Mouse (Mus musculus): ENCODE data around the gene Tmem150c. TPM values are rescaled to one million over a fixed set of nuclear protein-coding genes. Genes with fewer than 3 reads are reported as not detected.
A peak's percentile ranks its signal among the peaks of the same experiment; 100 is the strongest.

Tmem150c gene
- polyA plus RNA-seq, 1 experiment: 23.2 TPM

- TF ChIP-seq CTCF (IDR thresholded peaks at IDR 0.05; ENCODE audit: borderline replicate concordance, extremely low read depth, insufficient read depth, insufficient read length): no peak
- TF ChIP-seq POLR2A (IDR thresholded peaks at IDR 0.05; ENCODE audit: borderline replicate concordance, extremely low read depth, insufficient read depth, insufficient read length, poor library complexity, severe bottlenecking): no peak
- DNase-seq (ENCODE audit: low read depth): peak; percentile 75
Measured at GRCm38 (mm10) chr5:100123283-100123682, 36.3 kb downstream of the Tmem150c start.

GRCm38 (mm10) chr5:100121170-100121569, 38.4 kb downstream of the Tmem150c start:
- no peak for DNase-seq (ENCODE audit: low read depth)
- TF ChIP-seq CTCF (IDR thresholded peaks at IDR 0.05; ENCODE audit: borderline replicate concordance, extremely low read depth, insufficient read depth, insufficient read length): no peak
- TF ChIP-seq POLR2A (IDR thresholded peaks at IDR 0.05; ENCODE audit: borderline replicate concordance, extremely low read depth, insufficient read depth, insufficient read length, poor library complexity, severe bottlenecking): no peak

- no peak for TF ChIP-seq CTCF (IDR thresholded peaks at IDR 0.05; ENCODE audit: borderline replicate concordance, extremely low read depth, insufficient read depth, insufficient read length)
- TF ChIP-seq POLR2A (IDR thresholded peaks at IDR 0.05; ENCODE audit: borderline replicate concordance, extremely low read depth, insufficient read depth, insufficient read length, poor library complexity, severe bottlenecking): no peak
- peak; percentile 80 for DNase-seq (ENCODE audit: low read depth)
Measured at GRCm38 (mm10) chr5:100120711-100121141, 38.9 kb downstream of the Tmem150c start.

- no peak for TF ChIP-seq POLR2A (IDR thresholded peaks at IDR 0.05; ENCODE audit: borderline replicate concordance, extremely low read depth, insufficient read depth, insufficient read length, poor library complexity, severe bottlenecking)
- TF ChIP-seq CTCF (IDR thresholded peaks at IDR 0.05; ENCODE audit: borderline replicate concordance, extremely low read depth, insufficient read depth, insufficient read length): no peak
- no peak for DNase-seq (ENCODE audit: low read depth)
Measured at GRCm38 (mm10) chr5:100119331-100119730, 40.3 kb downstream of the Tmem150c start.

DNA sequence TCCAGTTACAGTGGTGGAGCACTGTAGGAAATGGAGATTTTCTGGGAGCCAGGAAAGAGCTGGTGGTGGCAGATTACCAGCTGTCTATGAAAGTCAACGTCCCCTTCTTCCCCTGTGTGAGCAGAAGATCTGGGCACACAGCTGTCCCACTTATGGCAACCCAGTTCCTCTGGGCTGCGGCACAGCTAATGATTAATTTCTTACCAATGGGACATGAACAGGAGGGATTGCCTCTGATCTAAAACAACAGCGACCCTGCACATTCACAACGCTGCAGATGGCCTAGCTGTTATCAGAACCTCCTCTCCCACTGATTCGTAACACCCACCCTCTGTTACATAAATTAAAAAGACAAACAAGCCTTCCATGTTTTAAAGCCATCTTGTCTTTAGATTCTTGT, 46.2 kb downstream of the Tmem150c start:
- TF ChIP-seq CTCF (IDR thresholded peaks at IDR 0.05; ENCODE audit: borderline replicate concordance, extremely low read depth, insufficient read depth, insufficient read length): no peak
- no peak for TF ChIP-seq POLR2A (IDR thresholded peaks at IDR 0.05; ENCODE audit: borderline replicate concordance, extremely low read depth, insufficient read depth, insufficient read length, poor library complexity, severe bottlenecking)
- peak; percentile 72 for DNase-seq (ENCODE audit: low read depth)

DNA sequence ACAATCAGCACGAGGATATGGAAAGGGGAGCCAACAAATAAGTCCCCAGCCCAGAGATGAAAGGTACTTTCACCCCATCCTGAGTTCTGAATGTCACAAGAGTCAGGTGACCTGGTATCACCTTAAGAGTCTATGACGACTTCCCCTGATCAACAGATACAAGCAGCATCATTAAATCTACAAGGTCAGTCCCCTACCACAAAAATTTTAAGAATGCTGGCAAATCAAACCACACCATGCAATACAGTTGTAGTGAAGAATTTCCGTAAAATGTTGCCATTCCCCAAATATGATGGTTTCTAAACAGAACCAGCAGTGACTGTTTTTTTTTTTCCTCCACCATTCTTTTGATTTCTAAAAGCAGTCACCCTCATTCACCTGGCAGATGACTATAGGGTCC, 49.0 kb downstream of the Tmem150c start:
- no peak for DNase-seq (ENCODE audit: low read depth)
- TF ChIP-seq POLR2A (IDR thresholded peaks at IDR 0.05; ENCODE audit: borderline replicate concordance, extremely low read depth, insufficient read depth, insufficient read length, poor library complexity, severe bottlenecking) (no peak), CTCF (IDR thresholded peaks at IDR 0.05; ENCODE audit: borderline replicate concordance, extremely low read depth, insufficient read depth, insufficient read length) (no peak)

GRCm38 (mm10) chr5:100109543-100110282, 49.9 kb downstream of the Tmem150c start:
- TF ChIP-seq CTCF (IDR thresholded peaks at IDR 0.05; ENCODE audit: borderline replicate concordance, extremely low read depth, insufficient read depth, insufficient read length) (no peak), POLR2A (IDR thresholded peaks at IDR 0.05; ENCODE audit: borderline replicate concordance, extremely low read depth, insufficient read depth, insufficient read length, poor library complexity, severe bottlenecking) (no peak)
- DNase-seq (ENCODE audit: low read depth): peak; percentile 81

DNA sequence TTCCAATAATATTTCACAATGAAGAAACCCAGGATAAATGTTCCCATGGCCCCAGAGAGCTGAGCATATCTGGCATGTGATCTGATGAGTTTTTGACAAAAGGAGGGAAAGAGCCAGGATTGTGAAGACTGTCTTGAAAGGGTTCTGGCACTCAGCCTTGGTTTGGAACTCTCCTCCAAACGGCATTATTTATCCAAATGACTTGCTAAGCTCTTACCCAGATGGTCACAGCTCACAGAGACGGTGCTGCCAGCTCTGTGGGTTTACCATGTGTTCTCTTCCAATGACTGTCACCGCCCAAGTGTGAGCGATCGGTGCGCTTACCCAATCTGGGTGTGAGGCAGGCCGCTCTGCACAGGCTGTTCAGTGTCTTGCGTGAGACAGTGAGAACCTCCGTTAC, 50.7 kb downstream of the Tmem150c start:
- peak; percentile 97 for DNase-seq (ENCODE audit: low read depth)
- no peak for TF ChIP-seq POLR2A (IDR thresholded peaks at IDR 0.05; ENCODE audit: borderline replicate concordance, extremely low read depth, insufficient read depth, insufficient read length, poor library complexity, severe bottlenecking)
- TF ChIP-seq CTCF (IDR thresholded peaks at IDR 0.05; ENCODE audit: borderline replicate concordance, extremely low read depth, insufficient read depth, insufficient read length): no peak

DNA sequence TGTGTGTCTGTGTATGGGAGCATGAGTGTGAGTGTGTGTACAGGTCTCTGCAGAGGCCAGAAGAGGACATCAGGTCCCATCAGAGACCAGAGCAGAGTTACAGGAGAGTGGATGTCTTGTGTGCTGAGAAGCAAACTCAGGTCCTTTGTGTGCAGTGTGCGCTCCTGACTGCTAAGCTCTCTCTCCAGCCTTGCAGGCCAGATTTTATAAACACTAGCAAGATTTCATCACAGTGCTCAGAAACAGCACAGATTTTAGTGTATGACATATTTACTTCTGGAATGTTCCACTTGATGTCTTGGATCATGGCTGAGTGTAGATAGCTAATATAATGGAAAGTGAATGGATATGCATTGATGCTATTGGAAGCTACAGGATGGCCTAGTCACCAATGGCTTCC, 57.2 kb downstream of the Tmem150c start:
- TF ChIP-seq CTCF (IDR thresholded peaks at IDR 0.05; ENCODE audit: borderline replicate concordance, extremely low read depth, insufficient read depth, insufficient read length) (no peak), POLR2A (IDR thresholded peaks at IDR 0.05; ENCODE audit: borderline replicate concordance, extremely low read depth, insufficient read depth, insufficient read length, poor library complexity, severe bottlenecking) (no peak)
- DNase-seq (ENCODE audit: low read depth): no peak

- TF ChIP-seq POLR2A (IDR thresholded peaks at IDR 0.05; ENCODE audit: borderline replicate concordance, extremely low read depth, insufficient read depth, insufficient read length, poor library complexity, severe bottlenecking) (no peak), CTCF (IDR thresholded peaks at IDR 0.05; ENCODE audit: borderline replicate concordance, extremely low read depth, insufficient read depth, insufficient read length) (no peak)
Measured at GRCm38 (mm10) chr5:100097967-100098366, 61.6 kb downstream of the Tmem150c start.

GRCm38 (mm10) chr5:100096955-100097354, 62.7 kb downstream of the Tmem150c start:
- TF ChIP-seq POLR2A (IDR thresholded peaks at IDR 0.05; ENCODE audit: borderline replicate concordance, extremely low read depth, insufficient read depth, insufficient read length, poor library complexity, severe bottlenecking): no peak
- no peak for TF ChIP-seq CTCF (IDR thresholded peaks at IDR 0.05; ENCODE audit: borderline replicate concordance, extremely low read depth, insufficient read depth, insufficient read length)

More at GRCm38 (mm10) chr5:100097967-100098366, 61.6 kb downstream of the Tmem150c start:
- DNase-seq (ENCODE audit: low read depth): no peak

DNA sequence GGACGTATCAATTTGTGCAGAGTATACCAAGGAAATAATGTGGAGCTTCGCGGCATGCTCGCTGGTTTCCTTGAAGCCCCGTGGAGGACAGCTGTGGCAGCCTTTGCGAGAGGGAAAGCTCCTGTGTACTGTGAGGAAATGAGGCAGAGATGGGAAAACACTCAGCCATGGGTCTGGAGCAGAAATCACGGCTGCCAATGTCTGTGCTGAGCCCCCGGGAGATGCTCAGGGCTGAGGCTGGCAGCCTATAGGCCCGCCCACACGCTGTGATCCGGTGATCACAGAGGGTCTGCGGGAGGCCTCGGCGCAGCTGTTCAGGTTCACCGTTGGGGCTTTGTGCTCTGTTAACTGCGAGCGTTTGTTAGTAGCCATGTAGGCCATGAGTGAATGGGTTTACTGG, 68.0 kb downstream of the Tmem150c start:
- DNase-seq (ENCODE audit: low read depth): peak; percentile 84
- no peak for TF ChIP-seq POLR2A (IDR thresholded peaks at IDR 0.05; ENCODE audit: borderline replicate concordance, extremely low read depth, insufficient read depth, insufficient read length, poor library complexity, severe bottlenecking)
- TF ChIP-seq CTCF (IDR thresholded peaks at IDR 0.05; ENCODE audit: borderline replicate concordance, extremely low read depth, insufficient read depth, insufficient read length): no peak

More at GRCm38 (mm10) chr5:100096955-100097354, 62.7 kb downstream of the Tmem150c start:
- DNase-seq (ENCODE audit: low read depth): no peak

All from brain, embryonic 14.5 days (tissue).